Mouse (Mus musculus): Measurements from ENCODE around the gene Serpinb6e.

Serpinb6e gene

GRCm38 (mm10) chr13:33843308-33843707 lies at the start of gene Serpinb6e:
Gene Serpinb6e, minus strand, starts transcription at chr13:33843408.
- DNase-seq, result no peak

- no peak for DNase-seq
Observed at GRCm38 (mm10) chr13:33830751-33831150, 12.5 kb downstream of the Serpinb6e start.

GRCm38 (mm10) chr13:33823421-33823820 lies 19.8 kb downstream of the Serpinb6e start:
- DNase-seq, result no peak

- DNase-seq, result no peak
Observed at GRCm38 (mm10) chr13:33821490-33822143, 21.6 kb downstream of the Serpinb6e start.
